Mouse (Mus musculus) spleen, adult 2 months (tissue): Measurements from ENCODE around the gene Sptbn2.

ENCODE experiments used
- CTCF ChIP-seq: fragments of 200-500 bp; IDR thresholded peaks from 2 replicates; pipeline ENCODE4 v1.5.1; 2011; ENCODE audit warnings: mild to moderate bottlenecking, inconsistent platforms; ENCODE audit not compliant: insufficient read depth, insufficient read length, insufficient replicate concordance; ENCODE audit errors: extremely low read depth
- POLR2A ChIP-seq: fragments of 200-500 bp; IDR thresholded peaks from 2 replicates; pipeline ENCODE4 v1.6.1; 2011; ENCODE audit warnings: low read depth, low read length, inconsistent platforms

DNA sequence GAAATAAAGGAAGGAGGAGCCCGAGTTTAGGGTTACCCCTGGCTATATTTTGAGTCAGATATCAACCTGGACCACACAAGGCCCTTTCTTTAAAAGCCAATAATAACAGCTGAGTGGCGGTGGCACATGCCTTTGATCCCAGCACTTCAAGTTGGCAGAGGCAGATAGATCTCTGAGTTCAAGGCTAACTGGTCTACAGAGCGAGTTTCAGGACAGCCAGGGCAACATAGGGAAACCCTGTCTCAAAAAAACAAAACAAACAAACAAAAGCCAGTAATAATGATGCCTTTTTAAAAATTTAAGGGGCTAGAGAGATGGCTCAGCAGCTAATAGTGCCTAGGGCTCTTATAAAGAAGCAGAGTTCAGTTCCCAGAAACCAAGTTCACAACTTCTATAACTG, 16.6 kb upstream of the Sptbn2 start:
- TF ChIP-seq POLR2A (no peak), CTCF (no peak)
